Mouse (Mus musculus) liver, embryonic 14.5 days (tissue): ENCODE measurements at regions not wholly inside any gene's neighbourhood (a gene's known extent, or its start where the extent isn't known, plus 50 kb on each side); places are given as distances from the start of the nearest gene placed in this dataset.

Source experiments
- CTCF ChIP-seq: IDR thresholded peaks from 2 replicates; pipeline ENCODE4 v1.5.1; 2016; ENCODE audit warnings: antibody characterized with exemption, low read depth, control low read depth
- EP300 ChIP-seq: IDR thresholded peaks from 2 replicates; pipeline ENCODE4 v1.6.1; 2016; ENCODE audit warnings: antibody characterized with exemption, low read depth

- no peak for TF ChIP-seq EP300
- no peak for TF ChIP-seq CTCF
Observed at GRCm38 (mm10) chr5:101590341-101591124, 74.3 kb downstream of the Nkx6-1 start.
